Mouse (Mus musculus) layer of hippocampus, postnatal 10 days (tissue): ENCODE data around the gene Mtmr14. TPM values are rescaled to one million over a fixed set of nuclear protein-coding genes. Genes with fewer than 3 reads are reported as not detected.

Experiments used
- DNase-seq, 2 experiments: peaks; one replicate each; pipeline ENCODE4 v3.0.0; 2021; ENCODE audit warnings: low spot score in 2 of 2
- total RNA-seq, 2 experiments: library from RNA; stranded (reverse); gene quantifications; 2 replicates each; pipeline ENCODE4 v1.2.3; 2021

Mtmr14 gene
- total RNA-seq, 2 experiments from 2014 or later, result 18.1 to 20.6 TPM

GRCm38 (mm10) chr6:113276846-113277245 lies 39.2 kb downstream of the Mtmr14 start:
- DNase-seq, result no peak

DNA sequence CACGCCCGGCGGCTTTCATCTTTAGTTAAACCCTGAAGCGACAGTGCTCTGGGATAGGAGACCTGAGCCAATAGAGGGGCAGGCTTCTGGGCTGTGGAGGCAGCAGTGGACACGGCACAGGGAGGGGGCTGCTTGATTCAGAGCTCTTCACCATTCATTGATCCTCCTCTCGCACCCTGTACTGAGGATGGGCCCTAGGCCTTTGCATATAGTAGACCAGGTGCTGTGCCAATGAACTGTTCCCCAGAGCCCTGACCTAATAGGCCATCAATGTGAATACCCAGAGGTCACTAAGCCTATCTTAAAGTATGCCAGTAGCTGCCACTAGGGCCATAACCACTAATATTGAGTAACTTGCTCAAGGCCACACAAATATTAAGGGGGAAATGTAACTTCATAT lies 44.0 kb downstream of the Mtmr14 start:
- DNase-seq, result no peak

DNA sequence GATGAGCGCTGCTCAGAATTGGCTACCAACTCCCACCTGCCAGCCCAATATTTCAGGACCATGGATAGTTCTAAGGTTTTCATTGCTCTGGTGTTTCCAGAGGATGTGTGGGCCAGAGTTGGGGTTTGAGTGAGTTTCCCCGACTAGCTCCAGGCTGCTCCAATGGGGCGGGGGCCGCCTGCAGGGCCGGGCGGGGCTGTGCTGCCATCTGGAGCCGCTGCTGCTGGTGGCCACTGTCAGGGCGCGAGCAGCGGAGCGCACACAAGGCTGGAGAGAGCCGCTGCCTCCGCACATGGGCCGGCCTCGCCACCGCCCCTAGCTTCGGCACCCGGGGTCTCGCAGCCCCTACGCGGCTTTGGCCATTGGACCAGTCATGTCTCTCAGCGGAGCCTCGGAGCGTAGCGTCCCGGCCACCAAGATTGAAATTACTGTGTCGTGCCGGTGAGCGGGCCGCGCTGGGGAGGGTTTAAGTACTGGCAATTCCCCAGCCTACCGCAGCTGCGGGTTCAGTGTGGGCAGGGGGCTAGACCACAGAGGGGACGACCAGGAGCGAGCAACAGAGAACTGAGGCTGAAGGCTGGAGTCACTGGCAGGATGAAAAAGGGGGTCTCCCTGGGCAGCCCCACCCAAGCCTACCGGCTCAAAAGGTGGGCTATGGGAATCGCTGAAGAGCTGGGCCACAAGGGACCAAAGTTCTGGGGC lies 44.6 kb downstream of the Mtmr14 start, which contains the start of gene Cpne9:
Gene Cpne9, plus strand, starts transcription at position 207 of the 702 bp plus-strand sequence.
- DNase-seq, result peak in 1 of 2 experiments; percentile 41

GRCm38 (mm10) chr6:113282969-113283368 lies 45.3 kb downstream of the Mtmr14 start:
- no peak for DNase-seq

GRCm38 (mm10) chr6:113283500-113283899 lies 45.9 kb downstream of the Mtmr14 start:
- no peak for DNase-seq

DNA sequence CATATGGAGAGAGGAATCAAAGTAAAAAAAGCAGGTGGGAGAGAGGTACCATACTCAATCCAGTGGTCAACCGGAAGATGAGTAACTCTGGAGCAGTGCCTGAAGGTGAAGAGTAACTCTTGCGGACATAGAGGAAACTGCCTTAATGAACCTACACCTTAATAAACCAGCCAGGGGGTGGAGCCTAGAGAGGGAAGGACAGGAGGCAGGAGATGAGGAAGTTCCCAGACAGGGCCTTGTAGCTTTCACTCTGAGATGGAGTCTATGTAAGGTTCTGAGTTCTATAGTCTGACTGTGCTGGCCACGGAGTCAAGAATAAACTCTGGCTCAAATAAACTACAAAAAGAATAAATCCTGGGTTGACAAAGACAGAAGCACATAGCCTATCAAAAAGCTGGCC lies 47.3 kb downstream of the Mtmr14 start:
- DNase-seq, result no peak

DNA sequence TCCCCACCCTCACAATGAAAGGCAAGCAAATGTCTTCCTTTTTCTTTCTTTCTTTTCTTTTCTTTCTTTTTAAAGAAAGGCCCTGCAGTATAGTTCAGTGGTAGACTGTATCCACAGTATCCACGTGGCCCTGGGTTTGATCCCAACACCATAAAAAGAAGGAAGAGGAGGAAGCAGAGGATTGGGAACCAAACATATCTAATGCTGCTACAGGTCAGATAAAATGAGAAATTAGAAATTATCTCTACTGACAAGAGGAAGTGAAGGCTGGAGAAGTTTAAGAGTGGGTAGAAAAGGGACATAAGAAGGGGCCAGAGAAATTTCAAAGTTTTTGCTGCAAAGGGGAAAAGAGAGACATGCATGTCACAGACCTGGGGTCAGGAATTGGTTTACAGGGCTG lies 48.7 kb downstream of the Mtmr14 start:
- DNase-seq, result no peak

- no peak for DNase-seq
Measured at GRCm38 (mm10) chr6:113287236-113287635, 49.6 kb downstream of the Mtmr14 start.

GRCm38 (mm10) chr6:113289346-113289745 lies 51.7 kb downstream of the Mtmr14 start:
- no peak for DNase-seq

DNA sequence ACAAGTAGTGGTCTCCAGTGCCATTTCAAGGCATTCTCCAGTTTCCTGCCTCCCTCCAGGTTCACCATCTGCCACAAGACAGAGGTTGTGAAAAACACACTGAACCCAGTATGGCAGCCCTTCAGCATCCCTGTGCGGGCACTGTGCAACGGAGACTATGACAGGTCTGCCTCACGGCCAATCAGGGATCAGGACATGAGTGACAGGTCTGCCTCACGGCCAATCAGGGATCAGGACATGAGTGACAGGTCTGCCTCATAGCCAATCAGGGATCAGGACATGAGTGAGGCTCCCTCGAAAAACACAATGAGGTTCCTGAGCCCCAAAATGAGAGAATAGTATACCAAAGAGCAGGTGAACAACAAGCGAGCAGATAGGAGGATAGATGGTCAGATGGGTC lies 52.7 kb downstream of the Mtmr14 start:
- DNase-seq, result no peak

DNA sequence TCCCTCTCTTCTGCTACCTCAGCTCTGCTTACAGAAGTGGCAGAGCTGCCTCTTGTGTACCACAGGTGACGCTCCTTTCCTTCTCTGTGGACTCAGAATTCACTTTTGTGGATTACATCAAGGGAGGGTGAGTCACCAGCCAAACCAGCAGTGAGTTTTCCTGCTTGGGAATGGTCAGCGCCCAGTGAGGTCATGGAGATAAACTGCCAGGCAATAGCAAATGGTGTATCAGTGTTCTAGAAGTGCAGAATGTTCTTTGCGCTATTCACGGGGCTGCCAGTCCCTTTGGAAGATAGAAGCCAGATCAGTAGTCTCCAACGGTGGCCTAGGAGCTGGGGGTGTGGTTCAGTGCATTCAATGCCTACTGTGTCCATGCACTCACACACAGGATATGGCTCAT lies 55.3 kb downstream of the Mtmr14 start:
- no peak for DNase-seq

- no peak for DNase-seq
Measured at GRCm38 (mm10) chr6:113296046-113296445, 58.4 kb downstream of the Mtmr14 start.

DNA sequence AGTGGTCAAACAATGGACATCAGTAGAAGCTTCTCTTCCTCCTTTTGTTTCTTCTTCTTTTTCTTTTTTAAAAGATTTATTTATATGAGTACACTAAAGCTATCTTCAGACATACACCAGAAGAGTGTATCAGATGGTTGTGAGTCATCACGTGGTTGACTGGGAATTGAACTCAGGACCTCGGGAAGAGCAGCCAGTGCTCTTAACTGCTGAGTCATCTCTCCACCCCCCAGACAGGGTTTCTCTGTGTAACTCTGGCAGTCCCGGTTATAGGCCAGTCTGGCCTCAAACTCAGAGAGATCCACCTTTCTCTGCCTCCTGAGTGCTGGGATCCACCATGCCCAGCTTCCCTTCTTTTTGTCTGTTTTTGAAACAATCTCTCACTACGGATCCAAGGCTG lies 59.0 kb downstream of the Mtmr14 start:
- no peak for DNase-seq

DNA sequence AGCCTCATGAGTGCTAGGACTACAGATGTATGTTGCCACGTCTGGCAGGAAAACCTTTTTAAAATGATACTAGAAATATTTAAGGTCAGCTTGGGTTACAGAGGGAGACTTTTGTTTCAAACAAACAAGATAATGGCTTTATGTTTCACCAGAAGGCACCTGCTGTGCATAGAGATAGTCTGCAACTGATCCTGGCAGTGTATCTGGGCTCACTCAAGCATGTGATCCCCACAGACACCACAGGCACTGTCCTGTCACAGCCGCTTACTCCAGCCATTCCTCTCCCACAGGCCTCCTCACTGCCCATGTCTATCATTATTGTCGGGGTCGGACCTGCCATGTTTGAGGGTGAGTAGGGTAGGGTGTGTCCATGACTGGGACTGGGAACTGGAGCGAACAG lies 63.7 kb downstream of the Mtmr14 start:
- DNase-seq, result no peak

DNA sequence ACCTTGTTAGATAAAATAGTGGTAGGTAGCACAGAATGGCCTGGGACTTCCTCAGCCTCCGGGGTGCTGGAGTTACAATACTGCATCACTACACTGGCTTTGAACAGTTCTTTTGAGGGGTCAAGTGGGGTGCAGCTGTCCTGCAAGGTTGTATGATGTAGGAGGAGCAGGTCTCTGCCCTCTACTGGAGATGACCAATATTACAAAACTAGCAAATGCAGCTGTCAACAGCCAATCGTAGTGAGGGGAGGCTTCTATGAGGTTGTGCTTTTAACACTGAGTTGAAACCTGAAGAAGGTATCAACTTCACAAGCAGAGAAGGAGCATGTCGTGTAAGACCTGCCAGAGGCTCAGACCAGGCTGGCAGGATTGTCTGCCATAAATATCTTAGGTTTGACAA lies 64.6 kb downstream of the Mtmr14 start:
- DNase-seq, result no peak

DNA sequence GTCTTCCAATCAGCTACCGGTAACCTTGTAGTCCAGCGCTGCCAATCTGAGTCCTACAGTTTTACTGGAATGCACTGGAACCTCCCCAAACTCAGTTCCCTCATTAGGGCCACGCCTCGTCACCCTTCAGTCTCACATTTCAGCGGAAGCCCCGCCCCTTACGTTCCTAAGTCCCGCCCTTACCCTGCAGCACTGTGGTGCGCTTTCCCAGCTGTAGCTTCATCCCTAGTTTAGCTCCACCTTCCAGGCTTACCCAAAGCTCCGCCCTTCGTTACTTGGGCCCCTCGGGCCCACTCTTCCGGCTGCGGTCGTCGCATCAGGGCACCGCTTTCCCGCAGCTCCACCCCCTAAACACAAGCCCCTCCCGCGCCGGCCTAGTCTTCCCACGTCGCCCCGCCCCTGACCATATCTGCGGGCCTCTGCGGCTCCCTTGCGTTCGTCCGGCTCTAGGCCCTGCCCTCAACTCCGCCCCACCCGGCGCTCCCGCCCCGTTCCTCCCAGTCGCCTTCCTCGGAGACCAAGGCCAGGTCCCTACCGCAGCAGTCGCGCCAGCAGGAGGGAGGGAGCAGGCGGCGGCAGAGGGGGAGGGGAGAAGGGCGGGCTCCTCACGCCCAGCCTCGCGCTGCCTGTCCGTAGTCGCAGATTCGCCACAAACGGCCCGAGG lies 68.8 kb downstream of the Mtmr14 start:
- peak; percentile 97 to 99 for DNase-seq

DNA sequence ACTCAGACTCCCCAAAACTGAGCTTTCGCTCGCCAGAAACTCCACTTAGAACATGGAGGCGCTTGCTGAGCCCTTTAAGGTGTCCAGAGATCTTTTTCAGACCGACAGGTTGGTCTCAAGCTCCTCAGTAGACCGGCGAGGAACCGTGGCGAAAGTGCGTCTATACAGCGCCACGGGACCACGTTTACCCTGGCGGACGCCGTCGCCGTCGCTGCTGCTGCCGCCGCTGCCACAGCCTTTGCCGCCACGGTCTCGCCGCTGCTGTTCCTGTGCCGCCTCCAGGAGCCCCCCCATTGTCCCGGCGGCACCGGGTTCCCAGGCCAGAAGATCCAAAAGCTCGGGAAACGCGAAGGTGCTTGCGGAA lies 69.3 kb downstream of the Mtmr14 start, which contains the start of gene Brpf1:
Gene Brpf1, plus strand, starts transcription at position 152 of the 364 bp plus-strand sequence.
- DNase-seq, result no peak

DNA sequence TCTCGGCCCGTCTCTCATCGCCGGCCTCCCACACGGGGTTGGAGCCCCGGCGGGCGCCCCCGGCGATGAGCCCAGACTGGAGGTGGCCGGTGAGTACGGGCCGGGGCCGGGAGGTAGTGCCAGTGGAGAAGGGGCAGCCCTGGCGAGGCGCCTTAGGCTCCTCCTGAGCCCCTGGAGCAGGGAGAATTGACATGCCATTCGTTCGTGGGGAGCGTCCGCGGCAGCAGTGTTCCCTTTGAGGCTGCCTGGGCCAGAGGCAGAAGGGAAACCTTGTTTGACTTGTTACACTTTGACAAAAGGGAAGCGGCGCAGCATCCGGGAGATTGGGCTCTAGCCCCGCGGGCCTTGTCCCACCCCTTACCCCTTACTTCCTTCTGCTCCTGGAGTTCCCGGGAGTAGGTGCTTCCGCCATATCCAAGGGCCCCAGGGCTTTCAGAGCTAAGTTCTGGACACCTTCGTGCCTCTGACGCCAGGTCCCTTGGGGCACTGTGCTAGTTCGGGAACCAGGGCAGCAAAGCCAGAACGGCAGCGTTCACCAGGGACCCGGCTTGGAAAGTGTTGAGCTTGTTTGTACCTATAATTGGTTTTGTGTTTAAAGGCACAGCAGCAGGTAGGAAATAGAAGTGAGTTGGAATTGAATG lies 70.0 kb downstream of the Mtmr14 start:
- DNase-seq, result peak in 1 of 2 experiments; percentile 45

GRCm38 (mm10) chr6:113308141-113308540 lies 70.5 kb downstream of the Mtmr14 start:
- peak; percentile 41 to 44 for DNase-seq

DNA sequence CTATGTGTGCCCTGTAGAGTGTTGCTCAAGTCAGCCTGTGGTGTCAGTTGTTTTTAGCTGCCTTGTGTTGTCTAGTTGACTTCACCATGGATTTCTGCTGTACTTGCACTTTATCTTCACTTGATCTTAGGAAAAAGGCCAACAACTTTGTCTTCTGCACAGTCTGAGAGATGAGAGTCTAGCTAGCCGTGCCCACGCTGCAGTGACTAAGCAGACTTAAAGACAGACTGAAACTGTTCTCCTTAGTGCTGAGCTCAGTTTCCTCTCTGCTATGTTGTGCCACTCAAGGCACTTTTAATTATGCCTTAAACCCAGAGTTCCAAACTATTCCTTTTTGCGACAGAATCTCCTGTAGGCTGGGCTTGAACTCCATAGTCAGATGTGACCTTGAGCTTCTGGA lies 78.3 kb downstream of the Mtmr14 start:
- DNase-seq, result no peak

GRCm38 (mm10) chr6:113326533-113327315 lies 89.1 kb downstream of the Mtmr14 start, which contains the start of gene Ogg1:
Ogg1 (plus strand) TSS chr6:113326972.
- DNase-seq, result peak; percentile 95
